Mouse (Mus musculus) heart, embryonic 15.5 days (tissue): ENCODE data around the gene Porcn. TPM values are rescaled to one million over a fixed set of nuclear protein-coding genes. Genes with fewer than 3 reads are reported as not detected.

ENCODE experiments used
- ATAC-seq: fragments of 200-750 bp; cut with Nextera tagmentation; replicated peaks from 2 replicates; pipeline ENCODE4 v1.8.0; 2017; ENCODE audit warnings: low read depth, moderate TSS enrichment; ENCODE audit not compliant: insufficient number of reproducible peaks, insufficient read depth, low FRiP score
- H3K27ac ChIP-seq: fragments of 300-500 bp; sonication (generic); 2 replicates; pipeline ENCODE4 v1.5.1; 2015; ENCODE audit warnings: mild to moderate bottlenecking, inconsistent platforms
- H3K27me3 ChIP-seq: fragments of 300-500 bp; sonication (generic); 2 replicates; pipeline ENCODE4 v1.6.1; 2015; ENCODE audit warnings: inconsistent platforms
- H3K36me3 ChIP-seq: fragments of 300-500 bp; sonication (generic); 2 replicates; pipeline ENCODE4 v1.6.1; 2015; ENCODE audit warnings: mild to moderate bottlenecking, inconsistent platforms
- H3K4me1 ChIP-seq: fragments of 300-500 bp; sonication (generic); replicated peaks from 2 replicates; pipeline ENCODE4 v1.6.1; 2015; ENCODE audit warnings: inconsistent platforms
- H3K4me2 ChIP-seq: fragments of 300-500 bp; sonication (generic); 2 replicates; pipeline ENCODE4 v1.6.1; 2015; ENCODE audit warnings: inconsistent platforms, mild to moderate bottlenecking, moderate library complexity
- H3K4me3 ChIP-seq: fragments of 300-500 bp; sonication (generic); 2 replicates; pipeline ENCODE4 v1.5.1; 2015; ENCODE audit warnings: mild to moderate bottlenecking, inconsistent platforms
- H3K9ac ChIP-seq: fragments of 300-500 bp; sonication (generic); 2 replicates; pipeline ENCODE4 v1.6.1; 2015; ENCODE audit warnings: mild to moderate bottlenecking, inconsistent platforms
- H3K9me3 ChIP-seq: fragments of 300-500 bp; sonication (generic); replicated peaks from 2 replicates; pipeline ENCODE4 v1.6.1; 2016; ENCODE audit warnings: inconsistent platforms
- WGBS: fragments of 180-500 bp; shearing (Covaris S2); methylation state at CpG from one replicate; pipeline ENCODE4 v1.1.7; 2015; ENCODE audit warnings: mixed read lengths; 5-methylcytosine and 5-hydroxymethylcytosine counted together
- polyA plus RNA-seq: library from polyadenylated mRNA; unstranded; fragments of >200 nt; fragmentation: Nextera tagmentation; extraction: Ambion mirVana; gene quantifications from 2 replicates; pipeline ENCODE4 v1.2.1, GENCODE M21; 2015

The Porcn gene
- polyA plus RNA-seq: 2.6 and 4.7 TPM in 2 replicates

GRCm38 (mm10) chrX:8206015-8206693 lies at the start of gene Porcn:
Porcn (minus strand) TSS chrX:8206525.
- peak within 1 kb of the TSS; percentile 81 for H3K4me2 ChIP-seq
- no peaks in the 10 kb centered on the region for H3K4me1 ChIP-seq
- H3K36me3 ChIP-seq: no peaks in the 10 kb centered on the region
- peak within 1 kb of the TSS; percentile 56 for H3K9ac ChIP-seq
- H3K9me3 ChIP-seq: no peaks in the 10 kb centered on the region
- H3K27ac ChIP-seq: no peak within 1 kb of the TSS
- ATAC-seq: peak; percentile 89
- peak within 1 kb of the TSS; percentile 61 for H3K4me3 ChIP-seq
- no peaks in the 10 kb centered on the region for H3K27me3 ChIP-seq
- 6% methylated on average over 44 of the region's 46 CpGs for WGBS

GRCm38 (mm10) chrX:8255807-8256206 lies 49.5 kb upstream of the Porcn start:
- no peaks in the 10 kb centered on the region for H3K9me3 ChIP-seq
- no peaks in the 10 kb centered on the region for H3K27me3 ChIP-seq
- 27% methylated on average over 6 of the region's 6 CpGs for WGBS
- H3K27ac ChIP-seq: no peak overlapping the region
- no peak overlapping the region for H3K4me2 ChIP-seq
- peaks cover 7% of the 10 kb centered on the region for H3K4me1 ChIP-seq
- H3K4me3 ChIP-seq: no peak overlapping the region
- H3K9ac ChIP-seq: no peak overlapping the region
- no peak for ATAC-seq
- H3K36me3 ChIP-seq: no peaks in the 10 kb centered on the region

- H3K27me3 ChIP-seq: no peaks in the 10 kb centered on the region
- H3K4me2 ChIP-seq: no peak overlapping the region
- 86% methylated on average over 2 of the region's 2 CpGs for WGBS
- no peak for ATAC-seq
- H3K9ac ChIP-seq: no peak overlapping the region
- peaks cover 7% of the 10 kb centered on the region for H3K4me1 ChIP-seq
- no peaks in the 10 kb centered on the region for H3K36me3 ChIP-seq
- no peak overlapping the region for H3K27ac ChIP-seq
- H3K9me3 ChIP-seq: no peaks in the 10 kb centered on the region
- no peak overlapping the region for H3K4me3 ChIP-seq
Observed at GRCm38 (mm10) chrX:8253711-8254110, 47.4 kb upstream of the Porcn start.

GRCm38 (mm10) chrX:8252334-8253285 lies 46.3 kb upstream of the Porcn start, which contains the start of gene Ftsj1:
Ftsj1 (minus strand) TSS chrX:8252406.
- peak within 1 kb of the TSS; percentile 65 for H3K4me3 ChIP-seq
- 9% methylated on average over 45 of the region's 45 CpGs for WGBS
- ATAC-seq: peak; percentile 87
- H3K9ac ChIP-seq: peak within 1 kb of the TSS; percentile 58
- H3K27me3 ChIP-seq: no peaks in the 10 kb centered on the region
- peaks cover 7% of the 10 kb centered on the region for H3K4me1 ChIP-seq
- H3K36me3 ChIP-seq: no peaks in the 10 kb centered on the region
- peak within 1 kb of the TSS; percentile 75 for H3K27ac ChIP-seq
- H3K9me3 ChIP-seq: no peaks in the 10 kb centered on the region
- peak within 1 kb of the TSS; percentile 64 for H3K4me2 ChIP-seq

GRCm38 (mm10) chrX:8251789-8252333 lies 45.5 kb upstream of the Porcn start:
- H3K9ac ChIP-seq: peak overlapping the region; percentile 58
- no peaks in the 10 kb centered on the region for H3K36me3 ChIP-seq
- H3K4me3 ChIP-seq: peak overlapping the region; percentile 65
- H3K4me2 ChIP-seq: peak overlapping the region; percentile 58
- H3K27ac ChIP-seq: no peak overlapping the region
- no peaks in the 10 kb centered on the region for H3K27me3 ChIP-seq
- H3K9me3 ChIP-seq: no peaks in the 10 kb centered on the region
- H3K4me1 ChIP-seq: peaks cover 7% of the 10 kb centered on the region
- 17% methylated on average over 18 of the region's 18 CpGs for WGBS
- peak; percentile 44 for ATAC-seq

- ATAC-seq: no peak
- Histone ChIP-seq H3K27me3 (no peaks in the 10 kb centered on the region), H3K4me1 (peaks cover 7% of the 10 kb centered on the region), H3K4me2 (no peak overlapping the region), H3K9ac (no peak overlapping the region), H3K36me3 (no peaks in the 10 kb centered on the region), H3K9me3 (no peaks in the 10 kb centered on the region), H3K27ac (no peak overlapping the region), H3K4me3 (no peak overlapping the region)
- WGBS: 75% methylated on average over 8 of the region's 8 CpGs
Observed at GRCm38 (mm10) chrX:8248542-8249120, 42.3 kb upstream of the Porcn start.

GRCm38 (mm10) chrX:8247680-8248079 lies 41.4 kb upstream of the Porcn start:
- Histone ChIP-seq H3K9ac (no peak overlapping the region), H3K4me3 (no peak overlapping the region), H3K36me3 (no peaks in the 10 kb centered on the region), H3K9me3 (no peaks in the 10 kb centered on the region), H3K4me1 (peaks cover 7% of the 10 kb centered on the region), H3K4me2 (no peak overlapping the region), H3K27ac (no peak overlapping the region), H3K27me3 (no peaks in the 10 kb centered on the region)
- WGBS: 73% methylated on average over 2 of the region's 2 CpGs
- ATAC-seq: no peak

- no peaks in the 10 kb centered on the region for H3K27me3 ChIP-seq
- H3K4me2 ChIP-seq: no peak overlapping the region
- H3K27ac ChIP-seq: no peak overlapping the region
- H3K4me3 ChIP-seq: no peak overlapping the region
- no peak for ATAC-seq
- no peaks in the 10 kb centered on the region for H3K4me1 ChIP-seq
- H3K9ac ChIP-seq: no peak overlapping the region
- 72% methylated on average over 13 of the region's 13 CpGs for WGBS
- no peaks in the 10 kb centered on the region for H3K9me3 ChIP-seq
- H3K36me3 ChIP-seq: no peaks in the 10 kb centered on the region
Observed at GRCm38 (mm10) chrX:8238804-8239395, 32.6 kb upstream of the Porcn start.

GRCm38 (mm10) chrX:8236704-8237103 lies 30.4 kb upstream of the Porcn start:
- H3K27ac ChIP-seq: no peak overlapping the region
- ATAC-seq: no peak
- no peak overlapping the region for H3K4me2 ChIP-seq
- no peak overlapping the region for H3K9ac ChIP-seq
- no peaks in the 10 kb centered on the region for H3K4me1 ChIP-seq
- no peaks in the 10 kb centered on the region for H3K9me3 ChIP-seq
- WGBS: 77% methylated on average over 2 of the region's 2 CpGs
- H3K4me3 ChIP-seq: no peak overlapping the region
- H3K36me3 ChIP-seq: no peaks in the 10 kb centered on the region
- H3K27me3 ChIP-seq: no peaks in the 10 kb centered on the region

- Histone ChIP-seq H3K9me3 (no peaks in the 10 kb centered on the region), H3K4me1 (no peaks in the 10 kb centered on the region), H3K27ac (no peak overlapping the region), H3K4me2 (no peak overlapping the region), H3K27me3 (no peaks in the 10 kb centered on the region), H3K9ac (no peak overlapping the region), H3K36me3 (no peaks in the 10 kb centered on the region), H3K4me3 (no peak overlapping the region)
- WGBS: 70% methylated on average over 3 of the region's 3 CpGs
- ATAC-seq: no peak
Observed at GRCm38 (mm10) chrX:8233602-8234001, 27.3 kb upstream of the Porcn start.

- Histone ChIP-seq H3K9ac (no peak overlapping the region), H3K27me3 (no peaks in the 10 kb centered on the region), H3K4me3 (no peak overlapping the region), H3K27ac (no peak overlapping the region), H3K4me2 (no peak overlapping the region), H3K36me3 (no peaks in the 10 kb centered on the region), H3K4me1 (no peaks in the 10 kb centered on the region), H3K9me3 (no peaks in the 10 kb centered on the region)
- WGBS: 73% methylated on average over 4 of the region's 4 CpGs
- no peak for ATAC-seq
Observed at GRCm38 (mm10) chrX:8230272-8230671, 23.9 kb upstream of the Porcn start.
